Mouse (Mus musculus): ENCODE data around the gene Hexim1. TPM values are rescaled to one million over a fixed set of nuclear protein-coding genes. Genes with fewer than 3 reads are reported as not detected.
A peak's percentile ranks its signal among the peaks of the same experiment; 100 is the strongest.

Hexim1 gene
- polyA plus RNA-seq, 1 experiment from 2014 or later = 2.8 TPM

DNA sequence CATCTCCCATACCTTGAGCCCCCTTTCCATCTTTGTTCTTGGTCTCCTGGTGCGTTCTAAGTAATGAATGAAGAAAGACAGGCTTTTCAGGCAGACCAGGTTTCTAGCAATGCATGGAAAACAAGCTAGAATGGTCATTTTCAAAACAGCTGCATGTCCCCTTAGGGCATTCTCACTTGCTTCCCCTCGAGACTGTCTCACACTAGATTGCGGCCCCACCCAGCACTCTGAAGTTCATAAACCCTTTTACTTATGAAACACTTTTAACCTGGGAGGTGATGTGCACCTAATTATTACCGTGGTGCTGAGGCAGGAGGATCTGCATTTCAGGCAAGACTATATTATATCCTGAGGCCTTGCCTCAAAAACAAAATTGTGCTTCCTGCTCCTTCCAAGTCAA lies 2.3 kb upstream of the Hexim1 start:
- no peak overlapping the region for H3K4me3 ChIP-seq
- H3K27me3 ChIP-seq (replicated peaks; ENCODE audit: low read depth, poor library complexity, severe bottlenecking) = peaks cover 44% of the 10 kb centered on the region
- WGBS = 66% methylated on average over 4 of the region's 4 CpGs
- H3K36me3 ChIP-seq (replicated peaks) = no peaks in the 10 kb centered on the region
- H3K4me1 ChIP-seq = peaks cover 56% of the 10 kb centered on the region
- DNase-seq (ENCODE audit: low spot score) = no peak
- no peaks in the 10 kb centered on the region for H3K9me3 ChIP-seq
- H3K27ac ChIP-seq (replicated peaks) = no peak overlapping the region

DNA sequence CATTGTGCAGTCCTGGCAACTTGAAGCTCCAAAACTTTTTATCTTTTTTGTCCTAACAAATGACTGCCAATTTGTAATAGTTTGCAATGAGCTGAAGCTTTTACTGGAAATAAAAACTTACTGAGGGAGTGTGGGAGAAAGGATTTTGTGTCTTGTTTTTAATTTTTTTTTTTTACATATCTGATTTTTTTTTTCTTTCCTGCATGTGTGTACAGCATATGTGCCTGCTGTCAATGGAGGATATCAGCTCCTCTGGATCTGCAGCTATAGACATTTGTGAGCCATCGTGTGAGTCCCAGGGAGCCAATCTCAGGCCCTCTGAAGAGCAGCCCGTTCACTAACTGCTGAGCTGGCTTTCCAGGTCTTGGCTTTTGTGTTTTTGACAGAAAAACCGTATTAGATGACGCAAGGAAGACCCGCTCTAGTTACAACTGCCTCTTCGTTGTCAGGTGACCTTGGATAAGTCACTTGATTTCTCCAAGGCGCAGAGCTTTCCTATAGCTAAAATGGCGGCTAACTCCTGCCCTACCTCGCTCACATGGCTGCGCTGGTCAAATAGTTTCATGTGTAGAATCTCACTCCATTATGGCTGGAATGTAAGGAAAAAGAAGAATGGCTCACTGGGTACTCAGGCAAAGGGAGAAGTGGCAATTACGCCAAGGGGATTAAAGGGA lies 1.6 kb upstream of the Hexim1 start:
- DNase-seq (ENCODE audit: low spot score) = no peak
- Histone ChIP-seq H3K9me3 (no peaks in the 10 kb centered on the region), H3K4me1 (peaks cover 58% of the 10 kb centered on the region), H3K27ac (replicated peaks) (peak overlapping the region; percentile 96), H3K36me3 (replicated peaks) (no peaks in the 10 kb centered on the region), H3K27me3 (replicated peaks; ENCODE audit: low read depth, poor library complexity, severe bottlenecking) (peaks cover 44% of the 10 kb centered on the region), H3K4me3 (peak overlapping the region; percentile 76)
- 84% methylated on average over 11 of the region's 11 CpGs for WGBS

DNA sequence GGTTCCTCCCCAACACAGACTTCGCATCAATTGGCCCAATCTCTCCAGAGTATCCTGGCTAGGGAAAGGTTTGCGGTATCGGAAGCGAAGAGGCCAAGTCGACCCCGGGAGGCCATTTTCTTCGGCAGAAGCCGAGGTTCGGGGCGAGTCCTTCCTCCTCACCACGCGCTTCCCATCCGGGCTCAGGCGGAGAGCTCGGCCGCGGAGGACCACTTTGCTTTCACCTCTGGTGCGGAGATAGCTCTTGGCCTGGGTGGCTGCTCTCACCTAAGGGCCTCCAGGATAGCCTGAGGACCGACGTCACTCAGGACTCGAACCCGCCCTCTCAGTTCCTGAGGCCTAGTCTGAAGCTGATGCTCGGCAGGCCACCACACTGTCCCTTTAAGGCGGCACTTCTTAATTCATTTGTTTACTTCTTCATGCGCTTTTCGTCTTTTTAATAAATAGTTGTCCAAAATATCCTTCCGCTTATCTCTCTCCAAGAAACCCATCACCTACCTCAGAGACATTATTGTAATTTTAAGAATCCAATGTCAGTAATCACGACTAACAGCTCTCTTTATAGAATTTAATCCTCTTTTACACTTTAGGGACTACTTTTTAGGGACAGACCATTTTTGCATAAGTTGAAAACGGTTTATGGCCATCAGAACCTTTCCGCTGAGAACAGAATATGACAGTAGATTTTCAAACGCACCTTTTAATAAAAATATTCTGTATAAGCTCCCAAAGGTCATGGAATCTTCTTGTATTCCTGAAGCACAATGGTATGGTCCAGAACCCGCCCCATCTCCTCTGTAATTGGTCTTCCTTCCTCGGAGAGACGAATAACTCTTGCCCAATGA lies 646 bp upstream of the Hexim1 start:
- Histone ChIP-seq H3K9me3 (no peaks in the 10 kb centered on the region), H3K4me3 (peak overlapping the region; percentile 76), H3K27me3 (replicated peaks; ENCODE audit: low read depth, poor library complexity, severe bottlenecking) (peaks cover 40% of the 10 kb centered on the region), H3K27ac (replicated peaks) (peak overlapping the region; percentile 96), H3K36me3 (replicated peaks) (no peaks in the 10 kb centered on the region), H3K4me1 (peaks cover 58% of the 10 kb centered on the region)
- under 1% methylated on average over 34 of the region's 34 CpGs for WGBS
- peak; percentile 85 for DNase-seq (ENCODE audit: low spot score)

DNA sequence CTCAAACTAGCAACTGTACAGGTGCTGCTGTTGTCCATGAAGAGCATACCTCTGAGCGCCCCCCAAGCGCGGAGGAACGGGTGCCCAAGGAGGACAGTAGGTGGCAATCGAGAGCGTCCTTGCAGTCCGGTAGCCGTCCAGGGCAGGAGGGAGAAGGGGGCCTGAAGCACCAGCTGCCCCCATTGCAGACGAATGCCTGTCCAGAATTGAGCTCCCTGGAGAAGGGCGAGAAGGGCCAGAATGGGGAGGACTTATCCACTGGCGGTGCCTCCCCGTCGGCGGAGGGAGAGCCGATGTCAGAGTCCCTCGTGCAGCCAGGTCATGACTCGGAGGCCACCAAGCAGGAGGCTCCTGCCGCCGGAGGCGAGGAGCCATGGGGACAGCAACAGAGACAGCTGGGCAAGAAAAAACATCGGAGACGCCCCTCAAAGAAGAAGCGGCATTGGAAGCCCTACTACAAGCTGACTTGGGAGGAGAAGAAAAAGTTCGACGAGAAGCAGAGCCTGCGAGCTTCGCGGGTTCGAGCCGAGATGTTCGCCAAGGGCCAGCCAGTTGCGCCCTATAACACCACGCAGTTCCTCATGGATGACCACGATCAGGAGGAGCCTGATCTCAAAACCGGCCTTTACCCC lies 1.0 kb downstream of the Hexim1 start:
- WGBS = under 1% methylated on average over 35 of the region's 35 CpGs
- Histone ChIP-seq H3K27ac (replicated peaks) (peak overlapping the region; percentile 96), H3K4me3 (peak overlapping the region; percentile 76), H3K9me3 (no peaks in the 10 kb centered on the region), H3K4me1 (peaks cover 48% of the 10 kb centered on the region), H3K27me3 (replicated peaks; ENCODE audit: low read depth, poor library complexity, severe bottlenecking) (peaks cover 24% of the 10 kb centered on the region), H3K36me3 (replicated peaks) (no peaks in the 10 kb centered on the region)
- DNase-seq (ENCODE audit: low spot score) = peak; percentile 81

DNA sequence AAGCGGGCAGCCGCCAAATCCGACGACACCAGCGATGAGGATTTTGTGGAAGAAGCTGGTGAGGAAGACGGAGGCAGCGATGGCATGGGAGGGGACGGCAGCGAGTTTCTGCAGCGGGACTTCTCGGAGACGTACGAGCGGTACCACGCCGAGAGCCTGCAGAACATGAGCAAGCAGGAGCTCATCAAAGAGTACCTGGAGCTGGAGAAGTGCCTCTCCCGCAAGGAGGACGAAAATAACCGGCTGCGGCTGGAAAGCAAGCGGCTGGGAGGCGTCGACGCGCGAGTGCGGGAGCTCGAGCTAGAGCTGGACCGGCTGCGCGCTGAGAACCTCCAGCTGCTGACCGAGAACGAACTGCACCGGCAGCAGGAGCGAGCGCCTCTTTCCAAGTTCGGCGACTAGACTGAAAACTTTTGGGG lies 1.6 kb downstream of the Hexim1 start:
- under 1% methylated on average over 38 of the region's 38 CpGs for WGBS
- H3K4me3 ChIP-seq = peak overlapping the region; percentile 76
- peak; percentile 64 for DNase-seq (ENCODE audit: low spot score)
- H3K9me3 ChIP-seq = no peaks in the 10 kb centered on the region
- H3K36me3 ChIP-seq (replicated peaks) = no peaks in the 10 kb centered on the region
- H3K27me3 ChIP-seq (replicated peaks; ENCODE audit: low read depth, poor library complexity, severe bottlenecking) = peaks cover 18% of the 10 kb centered on the region
- peak overlapping the region; percentile 96 for H3K27ac ChIP-seq (replicated peaks)
- peaks cover 42% of the 10 kb centered on the region for H3K4me1 ChIP-seq

DNA sequence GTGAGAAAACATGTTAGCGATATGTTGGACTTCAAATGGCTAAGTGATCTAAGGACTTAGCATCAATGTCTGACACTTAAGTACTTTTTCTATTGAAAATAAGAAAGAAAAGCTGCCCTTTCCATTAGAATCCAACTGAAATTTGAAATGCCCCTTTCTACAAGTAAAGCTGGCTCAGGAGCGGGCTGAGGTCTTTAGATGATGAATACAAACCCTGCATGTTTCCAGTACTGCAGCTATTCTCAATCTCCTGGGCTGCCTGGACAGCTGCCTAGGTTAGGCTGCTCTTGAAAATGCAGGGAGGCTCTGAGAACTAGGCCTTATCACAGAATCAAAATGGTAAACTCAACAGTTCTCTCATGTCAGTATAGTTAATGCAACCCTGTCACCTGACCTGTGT lies 2.8 kb downstream of the Hexim1 start:
- Histone ChIP-seq H3K36me3 (replicated peaks) (no peaks in the 10 kb centered on the region), H3K27ac (replicated peaks) (no peak overlapping the region), H3K4me3 (peak overlapping the region; percentile 76; the same call in 1 of the 2 replicates), H3K9me3 (no peaks in the 10 kb centered on the region), H3K4me1 (peaks cover 37% of the 10 kb centered on the region), H3K27me3 (replicated peaks; ENCODE audit: low read depth, poor library complexity, severe bottlenecking) (peaks cover 6% of the 10 kb centered on the region)
- 87% methylated on average over 2 of the region's 2 CpGs for whole genome bisulfite sequencing
- no peak for DNase-seq (ENCODE audit: low spot score)

DNA sequence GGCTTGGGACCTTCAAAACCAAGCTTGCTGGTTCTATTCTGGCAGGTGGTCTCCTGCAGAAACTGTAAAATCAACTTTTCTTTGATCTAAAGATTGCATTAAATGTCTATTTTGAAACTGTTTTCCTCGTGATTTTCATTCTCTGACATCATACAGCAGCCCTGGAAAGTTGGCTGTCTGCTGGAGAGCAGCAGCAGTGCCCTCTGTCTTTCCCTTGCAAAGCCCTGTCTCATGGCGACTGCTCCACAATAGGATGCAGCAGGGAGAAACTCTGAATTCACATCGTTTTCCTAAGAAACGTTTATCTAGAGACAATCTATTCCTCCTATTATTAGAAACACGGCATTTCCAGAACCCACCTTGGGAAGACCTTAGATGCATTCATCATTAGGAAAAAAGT lies 3.6 kb downstream of the Hexim1 start:
- Histone ChIP-seq H3K27ac (replicated peaks) (no peak overlapping the region), H3K36me3 (replicated peaks) (no peaks in the 10 kb centered on the region), H3K27me3 (replicated peaks; ENCODE audit: low read depth, poor library complexity, severe bottlenecking) (0 out of 2 replicates have a peak, but pooled peaks cover 4% of the 10 kb centered on the region), H3K9me3 (no peaks in the 10 kb centered on the region), H3K4me3 (no peak overlapping the region), H3K4me1 (peaks cover 34% of the 10 kb centered on the region)
- DNase-seq (ENCODE audit: low spot score) = no peak
- 62% methylated on average over 5 of the region's 5 CpGs for WGBS

DNA sequence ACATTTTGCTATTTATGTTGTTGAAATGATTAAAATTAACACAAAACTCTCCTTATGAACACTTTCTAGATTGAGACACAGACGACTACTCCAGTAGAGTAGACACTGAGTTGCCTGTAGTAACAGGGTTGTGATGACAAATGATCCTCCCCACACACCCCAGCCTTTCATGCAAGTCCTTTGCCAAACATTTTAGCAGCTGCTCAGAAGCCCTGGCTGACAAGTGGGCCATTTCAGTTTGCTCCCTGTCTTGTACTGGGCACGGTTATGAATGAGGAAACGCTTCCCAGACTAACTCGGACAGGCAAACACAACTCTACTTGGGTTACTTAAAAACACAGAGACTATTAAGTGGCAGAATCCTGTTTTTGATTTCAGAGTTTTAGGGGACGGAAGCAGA lies 4.3 kb downstream of the Hexim1 start:
- no peak for DNase-seq (ENCODE audit: low spot score)
- H3K4me1 ChIP-seq = peaks cover 28% of the 10 kb centered on the region
- no peaks in the 10 kb centered on the region for H3K9me3 ChIP-seq
- H3K27ac ChIP-seq (replicated peaks) = no peak overlapping the region
- H3K4me3 ChIP-seq = no peak overlapping the region
- 79% methylated on average over 5 of the region's 5 CpGs for WGBS
- no peaks in the 10 kb centered on the region for H3K36me3 ChIP-seq (replicated peaks)
- 0 out of 2 replicates have a peak, but pooled peaks cover 4% of the 10 kb centered on the region for H3K27me3 ChIP-seq (replicated peaks; ENCODE audit: low read depth, poor library complexity, severe bottlenecking)

DNA sequence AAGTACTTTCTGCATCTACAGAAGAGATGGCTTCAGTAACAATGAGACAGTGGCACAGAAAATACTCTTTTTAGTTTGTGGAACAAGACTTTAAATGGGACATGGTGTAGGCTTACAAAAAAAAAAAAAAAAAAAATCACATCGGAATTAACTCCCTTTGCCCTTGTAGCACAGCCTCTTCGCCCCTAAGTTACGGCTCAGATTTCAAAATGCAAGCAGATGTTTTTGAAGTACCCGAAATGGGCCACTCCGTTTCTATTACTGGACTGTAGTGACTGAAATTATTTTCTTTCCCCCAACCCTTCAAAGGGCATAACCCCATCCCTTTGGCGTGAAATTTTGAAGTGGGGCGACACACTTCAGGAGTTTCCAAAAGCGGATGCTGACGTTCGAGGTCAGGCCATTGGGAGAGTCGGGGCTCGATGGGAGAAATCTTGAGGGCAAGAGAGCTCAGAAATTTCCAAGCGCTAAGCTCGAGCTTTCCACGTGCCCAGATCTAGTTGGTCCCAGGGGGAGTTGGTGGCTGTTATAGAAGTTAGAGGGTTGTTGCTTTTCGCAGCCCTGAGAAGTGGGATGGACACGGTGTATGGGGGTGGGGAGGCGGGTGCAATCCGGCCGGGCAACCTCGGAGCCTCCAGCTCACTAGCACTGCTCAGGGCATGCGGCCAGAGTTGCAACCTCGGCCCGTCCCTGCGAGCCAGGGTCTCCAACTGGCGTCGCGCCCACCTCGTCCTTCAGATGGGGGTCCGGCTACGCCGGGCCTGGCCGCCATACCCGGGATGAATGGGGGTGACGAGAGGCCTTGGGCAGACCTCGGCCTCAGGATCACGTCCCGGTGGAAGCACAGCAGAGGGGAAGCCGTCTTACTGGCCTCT lies 15.9 kb downstream of the Hexim1 start, which contains the start of gene Hexim2:
Hexim2 (plus strand) TSS at position 729 of the 875 bp plus-strand sequence.
- H3K4me1 ChIP-seq = peaks cover 41% of the 10 kb centered on the region
- H3K27ac ChIP-seq (replicated peaks) = peak within 1 kb of the TSS; percentile 100
- H3K9me3 ChIP-seq = no peaks in the 10 kb centered on the region
- H3K36me3 ChIP-seq (replicated peaks) = peaks cover 15% of the 10 kb centered on the region
- under 1% methylated on average over 39 of the region's 39 CpGs for WGBS
- peak within 1 kb of the TSS; percentile 97 for H3K4me3 ChIP-seq
- peak; percentile 73 for DNase-seq (ENCODE audit: low spot score)
- H3K27me3 ChIP-seq (replicated peaks; ENCODE audit: low read depth, poor library complexity, severe bottlenecking) = no peaks in the 10 kb centered on the region

DNA sequence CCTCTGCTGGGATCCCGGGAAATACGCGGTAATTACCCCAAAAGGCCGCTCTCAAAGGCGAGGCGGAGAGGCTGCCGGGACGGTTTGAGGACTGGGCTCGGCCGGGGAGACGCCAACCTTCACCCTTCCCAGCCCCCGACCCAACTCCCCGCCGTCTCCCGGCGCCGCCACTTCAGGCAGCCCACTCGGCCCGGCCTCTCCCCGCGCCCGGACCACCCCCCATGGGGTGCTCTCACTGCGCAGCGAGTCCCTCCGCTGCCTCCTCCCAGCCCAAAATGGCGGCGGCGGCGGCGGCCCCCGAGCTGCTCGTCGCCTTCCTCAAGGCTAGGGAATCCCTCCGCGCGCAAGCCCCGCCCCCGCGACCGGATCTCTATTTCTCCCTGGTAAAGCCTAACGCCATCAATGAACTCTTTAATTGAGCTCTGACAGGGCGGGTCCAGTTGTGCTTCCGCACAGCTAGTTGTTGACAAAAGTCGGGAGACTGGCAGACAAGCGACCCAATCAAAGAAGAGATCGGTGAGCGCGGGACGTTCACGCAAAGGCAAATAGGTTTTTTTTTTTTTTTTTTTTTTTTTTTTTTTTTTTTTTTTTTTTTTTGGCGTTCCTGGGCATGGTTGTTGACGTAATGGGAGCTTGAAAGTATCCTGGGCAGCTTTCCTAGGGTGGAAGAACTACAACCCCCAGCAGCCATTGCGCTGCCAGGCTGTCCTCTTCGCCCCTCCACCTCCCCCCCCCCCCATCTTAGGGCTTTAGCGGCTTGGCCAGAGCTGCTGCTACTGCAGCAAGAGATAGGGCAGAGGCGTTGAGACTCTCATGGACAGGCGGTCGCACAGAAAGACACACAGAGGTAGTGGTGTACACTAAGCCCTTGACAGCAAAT lies 16.8 kb downstream of the Hexim1 start:
- Histone ChIP-seq H3K4me3 (peak overlapping the region; percentile 97), H3K4me1 (peaks cover 41% of the 10 kb centered on the region), H3K36me3 (replicated peaks) (peaks cover 15% of the 10 kb centered on the region), H3K9me3 (no peaks in the 10 kb centered on the region), H3K27ac (replicated peaks) (peak overlapping the region; percentile 100), H3K27me3 (replicated peaks; ENCODE audit: low read depth, poor library complexity, severe bottlenecking) (no peaks in the 10 kb centered on the region)
- whole genome bisulfite sequencing = under 1% methylated on average over 58 of the region's 58 CpGs
- DNase-seq (ENCODE audit: low spot score) = peak; percentile 100
